Mouse (Mus musculus): ENCODE measurements around the gene Zfp97.
"Not testable (repeated sequence)": the region's sequence is repeated elsewhere in the genome, so short reads cannot be mapped to it uniquely, and the experiment has no call there.

Gene Zfp97

GRCm38 (mm10) chr17:17120830-17121502 lies at the start of gene Zfp97:
Gene Zfp97 (plus strand): TSS chr17:17121415.
- in situ Hi-C loops (cut with MboI, MseI): loop anchor here (5.0 to 25.0 kb wide), 2 partner anchors 66 to 541 kb away; no protein-coding TSS in a partner anchor

GRCm38 (mm10) chr17:17178757-17179413 lies 57.7 kb downstream of the Zfp97 start:
- in situ Hi-C loops (cut with MboI, MseI): not testable (repeated sequence)

- in situ Hi-C loops (cut with MboI, MseI): not testable (repeated sequence)
Measured at GRCm38 (mm10) chr17:17194761-17195160, 73.5 kb downstream of the Zfp97 start.

GRCm38 (mm10) chr17:17195178-17195577 lies 74.0 kb downstream of the Zfp97 start:
- in situ Hi-C loops (cut with MboI, MseI): no loop called here

- in situ Hi-C loops (cut with MboI, MseI): not testable (repeated sequence)
Measured at GRCm38 (mm10) chr17:17196111-17196510, 74.9 kb downstream of the Zfp97 start.
